Mouse (Mus musculus): ENCODE measurements at regions not wholly inside any gene's neighbourhood (a gene's known extent, or its start where the extent isn't known, plus 50 kb on each side); places are given as distances from the start of the nearest gene placed in this dataset.
"Not testable (repeated sequence)": the region's sequence is repeated elsewhere in the genome, so short reads cannot be mapped to it uniquely, and the experiment has no call there.

DNA sequence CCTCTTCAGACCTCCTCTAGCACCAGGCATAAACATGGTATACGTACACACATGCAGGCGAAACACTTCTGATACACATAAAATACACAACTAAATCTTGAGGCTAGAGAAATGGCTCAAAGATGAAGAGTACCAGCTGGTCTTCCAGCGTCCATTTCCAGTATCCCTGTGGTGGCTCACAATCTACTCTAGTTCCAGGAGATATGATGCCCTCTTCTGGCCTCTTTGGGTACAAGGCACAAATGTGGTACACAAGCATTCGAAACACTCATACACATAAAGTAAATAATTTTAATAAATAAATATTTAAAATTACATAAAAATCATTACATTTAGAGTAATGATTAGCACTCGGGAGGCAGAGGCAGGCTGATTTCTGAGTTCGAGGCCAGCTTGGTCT is 50.7 kb upstream of the Rabgap1l start:
- no peak for DNase-seq (ENCODE audit: low read depth)

DNA sequence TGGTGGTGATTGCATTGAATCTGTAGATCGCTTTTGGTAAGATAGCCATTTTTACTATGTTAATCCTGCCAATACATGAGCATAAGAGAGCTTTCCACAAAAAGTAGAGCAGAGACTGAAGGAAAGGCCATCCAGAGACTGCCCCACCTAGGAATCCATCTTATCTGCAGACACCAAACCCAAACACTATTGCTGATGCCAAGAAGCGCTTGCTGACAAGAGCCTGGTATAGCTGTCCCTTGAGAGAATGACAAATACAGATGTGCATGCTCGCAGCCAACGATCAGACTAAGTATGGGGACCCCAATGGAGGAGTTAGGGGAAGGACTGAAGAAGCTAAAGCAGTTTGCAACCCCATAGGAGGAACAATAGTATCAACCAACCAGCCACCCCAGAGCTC is 51.7 kb upstream of the Rabgap1l start:
- DNase-seq (ENCODE audit: low read depth) = not testable (repeated sequence)

DNA sequence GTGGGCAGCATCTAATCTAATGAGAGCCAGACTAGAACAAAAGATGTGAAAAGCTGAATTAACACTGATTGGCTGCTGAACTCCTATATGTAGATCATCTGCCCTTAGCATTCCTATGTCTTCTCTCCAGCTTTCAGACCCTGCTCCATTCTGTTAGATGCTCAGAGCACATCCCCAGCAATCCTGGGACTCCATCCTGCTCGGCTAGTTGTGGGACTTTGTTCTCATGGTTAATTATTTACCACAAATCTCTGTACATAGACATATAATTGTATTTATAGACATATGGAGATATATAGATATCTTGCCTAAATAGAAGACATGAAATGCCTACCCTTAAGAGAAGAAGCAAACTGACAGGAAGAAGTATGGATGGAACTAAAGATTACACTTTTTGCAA is 55.5 kb upstream of the Rc3h1 start:
- no peak for DNase-seq (ENCODE audit: low read depth)

DNA sequence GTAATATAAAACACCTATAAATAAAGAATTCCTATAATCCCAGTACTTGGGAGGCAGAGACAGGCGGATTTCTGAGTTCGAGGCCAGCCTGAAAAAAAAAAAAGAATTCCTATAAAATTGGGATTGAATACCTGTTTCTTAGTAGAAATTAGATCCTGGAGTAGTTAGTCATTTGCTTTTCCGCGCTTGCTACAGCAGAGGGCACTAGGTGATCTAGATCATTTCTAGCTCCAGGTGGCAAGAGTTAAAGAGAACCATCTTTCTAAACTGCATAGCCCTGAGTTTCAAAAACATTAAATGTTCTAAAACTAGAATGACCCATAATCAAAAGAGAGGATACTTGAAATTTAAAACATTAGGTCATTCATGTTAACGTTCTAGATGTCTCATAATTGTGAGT is 51.8 kb upstream of the Rc3h1 start:
- peak; percentile 38 for DNase-seq (ENCODE audit: low read depth)

DNA sequence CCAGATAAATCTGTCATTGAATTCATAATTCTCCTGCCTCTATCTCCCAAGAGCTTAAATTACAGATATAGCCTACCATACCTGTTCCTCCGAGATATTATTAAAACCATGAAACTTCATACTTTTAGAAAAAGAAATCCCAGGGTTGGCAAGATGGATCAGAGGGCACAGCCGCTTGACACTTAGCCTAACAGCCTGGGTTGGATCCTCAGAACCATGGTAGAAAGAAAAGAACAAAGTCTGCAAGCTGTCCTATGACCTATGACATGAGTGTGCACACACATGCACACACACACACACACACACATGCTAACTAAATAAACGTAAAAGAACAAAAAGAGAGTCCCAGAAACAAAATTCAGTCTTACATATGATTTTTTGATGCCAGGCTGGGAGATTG is 50.8 kb upstream of the Rc3h1 start:
- no peak for DNase-seq (ENCODE audit: low read depth)

DNA sequence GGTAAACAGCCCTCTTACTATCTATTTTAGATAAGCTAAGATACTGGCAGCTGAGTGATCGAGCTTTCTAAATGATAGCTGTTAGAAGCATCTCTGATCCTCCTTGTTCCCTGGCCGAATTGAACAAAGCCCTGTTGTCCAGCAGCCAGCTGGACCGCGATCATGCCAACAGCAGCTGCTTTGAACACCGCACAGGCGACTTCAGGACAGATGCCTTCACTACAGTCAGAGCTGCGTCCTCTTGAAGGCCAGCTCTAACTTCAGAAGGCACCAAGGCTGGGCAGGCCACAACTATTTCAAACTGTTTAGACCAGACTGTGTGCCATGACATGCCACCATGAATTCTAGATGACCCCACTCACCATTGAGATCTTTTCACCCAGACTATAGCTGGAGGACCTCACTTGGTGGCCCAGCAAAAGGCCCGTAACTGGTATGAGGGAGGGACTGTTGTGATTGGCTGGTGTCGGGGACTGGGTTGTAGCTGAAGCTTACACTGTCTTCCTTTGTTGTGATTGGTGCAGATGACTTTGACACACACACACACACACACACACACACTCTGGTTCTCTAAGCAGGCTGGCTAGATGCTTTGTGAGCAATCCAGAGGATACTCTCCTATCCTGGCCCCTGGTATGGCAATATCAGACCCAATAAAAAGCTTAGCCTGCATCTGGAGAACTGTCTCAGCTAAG is 50.1 kb upstream of the Rc3h1 start:
- no peak for DNase-seq (ENCODE audit: low read depth)
